Mouse (Mus musculus): ENCODE data around the gene Lhx9.

DNA sequence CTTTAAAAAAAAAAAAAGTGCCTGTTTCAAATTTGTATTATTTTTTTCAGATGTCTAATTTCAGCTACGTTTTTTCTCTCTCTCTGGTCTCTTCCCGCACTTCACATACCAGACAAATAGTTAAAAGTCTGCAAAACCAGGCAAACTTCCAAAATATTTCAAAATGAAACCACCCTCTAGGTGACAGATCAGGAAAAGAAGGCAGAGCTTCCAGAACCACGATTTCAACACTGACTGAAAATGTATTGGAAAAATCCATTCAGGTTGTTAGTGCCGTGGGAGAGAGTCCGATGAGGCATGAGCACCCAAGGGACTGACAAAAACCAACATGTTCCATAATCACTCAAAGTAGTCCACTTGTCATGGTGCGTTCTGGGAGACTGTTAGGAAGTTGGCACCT lies 21.5 kb downstream of the Lhx9 start:
- no peak for TF ChIP-seq CTCF (IDR thresholded peaks at IDR 0.05; ENCODE audit: low read depth, low read length)
- TF ChIP-seq GATA1 (IDR thresholded peaks at IDR 0.05; ENCODE audit: borderline replicate concordance, low read length), result no peak
- no peak for TF ChIP-seq POLR2AphosphoS5 (IDR thresholded peaks at IDR 0.05; ENCODE audit: insufficient replicate concordance, low read depth, low read length)

Data from G1E (cell line).